Mouse (Mus musculus): ENCODE measurements at regions not wholly inside any gene's neighbourhood (a gene's known extent, or its start where the extent isn't known, plus 50 kb on each side); places are given as distances from the start of the nearest gene placed in this dataset.

DNA sequence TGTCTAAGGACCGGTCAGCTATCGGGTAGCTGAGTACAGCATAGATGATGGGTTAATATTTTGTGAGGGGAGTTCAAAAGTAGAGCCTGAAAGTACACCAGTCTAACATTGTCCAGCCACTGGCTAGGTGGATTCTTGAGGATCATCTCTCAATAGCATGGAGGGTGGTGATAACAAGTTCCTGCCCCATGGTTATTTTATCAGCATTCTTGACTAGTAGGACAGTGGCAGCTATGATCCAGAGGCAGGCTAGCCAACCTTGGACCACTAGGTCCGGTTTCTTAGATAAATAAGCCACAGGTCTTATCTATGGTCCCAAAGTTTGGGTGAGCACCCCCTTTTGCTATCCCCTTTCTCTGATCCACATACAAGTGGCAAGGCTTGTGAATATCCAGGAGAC lies 62.0 kb upstream of the Wdr75 start:
- in situ Hi-C loops (cut with MseI, MboI), result no loop called here

GRCm38 (mm10) chr1:45745136-45745535 lies 49.8 kb upstream of the Wdr75 start:
- in situ Hi-C loops (cut with MseI, MboI), result no loop called here

Data from mouse trophoblast stem cell (cell line).